Mouse (Mus musculus) heart, postnatal 0 days (tissue): Measurements from ENCODE around the gene Tcte2.

Experiments used
- CTCF ChIP-seq: IDR thresholded peaks from 2 replicates; pipeline ENCODE4 v1.5.1; 2016; ENCODE audit warnings: antibody characterized with exemption, control low read depth, low read depth
- EP300 ChIP-seq: IDR thresholded peaks from 2 replicates; pipeline ENCODE4 v1.6.1; 2016; ENCODE audit warnings: antibody characterized with exemption, low read depth

GRCm38 (mm10) chr17:13735803-13736282 lies 25.8 kb downstream of the Tcte2 start:
- TF ChIP-seq CTCF (no peak), EP300 (no peak)
